Mouse (Mus musculus) cerebellum, adult 2 months (tissue): ENCODE measurements around the gene Zscan21.

Experiments
- CTCF ChIP-seq: fragments of 200-500 bp; IDR thresholded peaks from 2 replicates; pipeline ENCODE4 v1.5.1; 2011; ENCODE audit warnings: low read depth, mild to moderate bottlenecking, control low read depth, low read length, moderate library complexity, borderline replicate concordance; ENCODE audit not compliant: insufficient read depth
- POLR2A ChIP-seq: fragments of 200-500 bp; IDR thresholded peaks from 2 replicates; pipeline ENCODE4 v1.6.1; 2011; ENCODE audit warnings: low read length, control low read depth, borderline replicate concordance; ENCODE audit not compliant: insufficient read depth

- TF ChIP-seq POLR2A, result no peak
- TF ChIP-seq CTCF, result no peak
These were observed 33.3 kb upstream of the Zscan21 start for GRCm38 (mm10) chr5:138083318-138083900.
